Mouse (Mus musculus): ENCODE results near the gene Rhobtb1. TPM values are rescaled to one million over a fixed set of nuclear protein-coding genes. Genes with fewer than 3 reads are reported as not detected.

Gene Rhobtb1
- 12.5 and 12.6 TPM in 2 replicates for polyA plus RNA-seq (2012; rRNA removed)

GRCm38 (mm10) chr10:69151045-69151444 lies at the start of gene Rhobtb1:
Gene Rhobtb1, plus strand, starts transcription at chr10:69151434.

GRCm38 (mm10) chr10:69212542-69213440 lies 61.6 kb downstream of the Rhobtb1 start, which contains the start of gene A930033H14Rik:
Gene A930033H14Rik, minus strand, starts transcription at chr10:69213098.

Other genes with a start within 250 kb of the Rhobtb1 start
- gene A930033H14Rik, start 61.7 kb downstream of the Rhobtb1 start, polyA plus RNA-seq (2012; rRNA removed), result 2.0 TPM in 2 replicates
- 150 and 152 TPM in 2 replicates for gene Cdk1, start 201.5 kb downstream of the Rhobtb1 start, polyA plus RNA-seq (2012; rRNA removed)
- 4.4 and 4.9 TPM in 2 replicates for gene Ank3, start 247.3 kb downstream of the Rhobtb1 start, polyA plus RNA-seq (2012; rRNA removed)